Mouse (Mus musculus) liver, adult (tissue): ENCODE results near the gene Ajm1.

Experiments used
- GATA4 ChIP-seq: IDR thresholded peaks from 2 replicates; pipeline ENCODE4 v1.6.1; 2014; ENCODE audit warnings: mild to moderate bottlenecking, low read length; ENCODE audit not compliant: insufficient replicate concordance

The Ajm1 gene

DNA sequence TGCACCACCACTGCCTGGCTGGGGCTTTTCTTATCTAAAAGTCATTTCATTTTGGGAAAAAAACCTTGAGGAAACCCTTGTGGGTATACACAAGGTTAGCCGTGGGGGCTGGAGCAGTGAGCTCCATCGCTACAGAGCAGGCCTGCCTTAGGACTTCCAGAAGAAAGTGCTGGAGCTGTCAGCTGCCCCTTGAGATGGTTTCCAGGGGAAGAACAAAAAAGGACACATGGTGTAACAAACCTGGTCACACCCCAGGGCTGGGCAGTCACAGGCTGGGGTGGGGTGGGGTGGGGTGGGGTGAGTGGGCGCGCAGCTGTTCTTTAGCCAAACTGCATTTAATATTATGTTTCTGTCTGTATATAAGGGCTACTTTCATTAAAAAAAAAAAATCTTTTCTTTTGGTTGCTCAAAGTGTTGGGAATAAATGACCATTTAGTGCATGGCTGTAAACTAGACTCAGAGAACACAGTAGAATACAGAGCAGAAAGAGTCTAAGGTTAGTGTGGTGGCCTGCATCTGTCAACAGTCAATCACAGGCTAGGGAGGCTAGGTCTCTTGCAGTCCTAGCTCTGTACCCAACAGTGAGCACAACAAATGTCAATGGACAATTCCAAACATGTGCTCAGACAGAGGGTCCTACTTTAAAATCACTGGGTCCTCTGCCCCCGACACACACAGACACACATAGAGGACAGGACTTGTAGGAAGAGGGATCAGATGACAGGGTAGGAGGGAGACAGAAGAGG, 15.4 kb upstream of the Ajm1 start:
- TF ChIP-seq GATA4: no peak

DNA sequence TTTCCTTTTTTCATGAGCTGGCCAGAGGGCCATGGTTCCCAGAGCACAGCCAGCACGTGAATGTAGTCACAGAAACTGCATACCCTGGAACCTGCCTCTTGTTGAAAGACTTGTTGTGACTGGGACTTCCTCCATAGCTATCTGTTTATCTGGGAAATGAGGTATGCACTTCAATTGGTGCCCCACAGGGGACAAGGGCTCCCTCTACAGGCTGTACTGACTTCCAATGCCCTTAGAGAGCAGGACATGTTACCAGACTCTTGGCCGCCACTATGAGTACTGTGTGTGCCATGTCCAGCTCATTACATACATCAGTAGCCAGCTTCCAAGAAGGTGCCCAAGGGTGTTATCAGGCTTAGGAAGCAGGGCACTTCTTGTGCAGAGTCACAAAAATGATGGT, 10.3 kb upstream of the Ajm1 start:
- no peak for TF ChIP-seq GATA4

DNA sequence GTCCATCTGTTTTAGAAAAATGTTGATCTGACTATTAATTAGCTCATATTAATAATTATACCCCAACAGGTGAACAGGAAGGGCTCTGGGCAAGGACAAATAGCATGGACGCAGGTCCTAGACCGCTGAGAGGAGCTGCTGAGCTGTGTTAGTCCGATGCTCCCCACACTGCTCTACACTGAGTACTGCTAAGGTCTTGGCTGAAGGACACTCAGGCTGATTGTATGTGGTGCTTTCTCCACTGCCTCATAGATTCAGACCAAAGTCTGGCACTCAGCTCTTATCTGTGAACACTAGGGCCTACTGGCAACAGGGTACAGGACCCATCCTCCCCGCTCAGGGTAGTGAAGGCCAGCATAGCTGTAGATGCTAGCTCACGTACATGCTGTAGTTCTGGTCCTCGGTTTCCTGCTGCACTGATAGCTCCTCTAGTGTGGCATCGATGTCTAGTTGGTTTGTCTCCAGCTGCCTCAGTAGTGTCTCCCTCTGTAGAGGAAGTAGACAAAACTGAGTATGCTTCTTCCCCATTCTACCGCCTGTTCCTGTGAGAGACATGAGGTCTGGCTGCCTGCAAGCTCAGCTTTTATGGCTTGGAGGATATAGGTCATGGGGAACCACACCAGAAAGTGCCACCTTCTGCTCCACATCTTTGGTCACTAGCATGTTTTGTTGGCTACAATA, 6.8 kb upstream of the Ajm1 start:
- TF ChIP-seq GATA4: no peak

DNA sequence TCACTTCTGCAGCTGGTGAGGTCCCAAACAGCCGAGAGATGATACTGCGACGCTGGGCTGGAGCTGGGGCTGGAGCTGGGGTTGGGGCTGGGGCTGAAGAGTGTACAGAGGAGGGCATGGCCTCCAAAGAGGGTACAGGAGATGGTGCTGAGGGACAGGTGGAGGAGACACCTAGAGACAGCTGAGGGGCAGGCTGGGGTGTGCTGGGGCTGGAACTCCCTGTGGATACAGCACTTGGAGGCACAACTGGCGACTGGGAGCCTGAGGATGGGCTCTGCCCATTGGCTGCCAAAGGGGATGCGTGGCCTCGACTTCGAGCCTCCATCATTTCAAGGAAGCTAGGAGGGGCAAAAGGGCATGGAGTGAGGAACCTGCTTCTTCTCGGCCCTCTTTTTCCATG, 5.7 kb upstream of the Ajm1 start:
- TF ChIP-seq GATA4: no peak

DNA sequence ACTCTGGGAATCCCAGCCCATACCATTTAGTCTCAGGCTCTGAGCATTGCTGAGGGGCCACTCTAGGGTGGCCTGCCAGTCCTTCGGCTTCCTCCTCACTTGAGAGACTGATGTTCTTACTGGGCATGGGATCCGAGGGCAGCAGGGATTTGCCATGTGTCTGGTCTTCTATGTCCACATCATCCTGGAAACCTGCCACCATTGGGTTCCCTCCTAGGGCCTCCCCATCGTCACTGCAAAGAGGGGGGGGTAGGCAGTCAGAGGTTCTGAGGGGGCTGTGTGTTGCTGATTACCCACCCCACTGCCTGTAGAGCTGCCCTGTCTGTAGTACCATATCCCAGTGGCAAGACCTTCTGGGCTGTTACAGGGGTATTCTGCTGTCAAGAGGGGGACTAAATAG, 4.0 kb upstream of the Ajm1 start:
- no peak for TF ChIP-seq GATA4

DNA sequence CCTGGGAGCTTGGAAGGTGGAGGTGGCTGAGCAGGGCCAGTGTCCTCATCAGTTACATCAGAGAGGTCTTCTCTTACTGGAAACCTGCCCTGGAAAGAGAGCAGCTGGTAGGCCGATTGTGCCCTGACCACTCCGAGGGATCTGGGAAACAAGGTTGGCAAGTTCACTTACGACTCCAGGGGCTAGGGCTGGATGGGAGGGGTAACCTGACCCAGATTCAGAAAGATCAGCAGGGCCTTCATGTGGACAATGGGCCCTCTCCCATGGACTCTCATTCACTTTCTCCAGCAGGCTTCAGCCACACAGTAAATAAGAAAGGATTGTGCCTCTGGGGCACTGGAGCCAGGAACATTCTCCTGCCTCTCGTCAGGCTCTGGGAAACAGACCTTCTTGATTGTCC, 3.3 kb upstream of the Ajm1 start:
- TF ChIP-seq GATA4: no peak

DNA sequence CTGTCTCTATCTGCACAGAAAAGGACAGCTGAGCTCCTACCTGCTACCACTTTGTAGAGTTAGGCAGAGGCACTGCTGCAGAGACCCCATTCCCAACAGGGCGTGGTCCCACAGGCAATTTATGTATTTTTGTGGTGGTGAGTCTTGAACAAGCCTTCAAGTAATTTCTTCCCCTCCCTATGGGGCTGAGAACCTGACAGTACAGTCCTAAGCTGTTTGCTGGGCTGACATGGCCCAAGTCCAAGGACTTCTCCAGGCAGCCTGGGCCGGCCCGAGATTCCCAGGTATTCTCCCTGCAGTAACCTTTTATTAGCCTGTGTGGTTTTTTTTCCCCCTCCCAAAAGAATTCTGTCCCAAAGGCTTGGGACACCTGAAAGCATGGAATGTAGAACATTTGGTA, 2.6 kb upstream of the Ajm1 start:
- no peak for TF ChIP-seq GATA4

DNA sequence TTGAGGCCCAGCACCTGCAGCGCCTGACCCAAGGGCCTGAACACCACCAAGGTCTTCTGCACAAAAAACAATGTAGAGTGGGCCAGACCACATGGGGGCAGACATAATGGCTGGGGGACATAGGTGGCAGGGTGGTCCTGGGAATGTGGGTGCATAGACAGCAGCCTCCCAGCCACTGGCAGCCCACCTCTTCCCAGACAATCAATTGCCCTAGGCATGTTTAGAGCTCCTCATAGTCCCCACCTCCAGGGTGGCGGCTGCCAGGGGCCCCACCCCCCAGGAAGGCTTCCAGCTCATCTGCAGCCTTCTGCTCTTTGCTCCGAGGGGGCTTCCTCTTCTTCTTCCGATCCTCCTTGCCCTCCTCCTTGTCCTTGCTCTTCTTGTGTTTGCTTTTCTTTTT, 2.0 kb upstream of the Ajm1 start:
- no peak for TF ChIP-seq GATA4

DNA sequence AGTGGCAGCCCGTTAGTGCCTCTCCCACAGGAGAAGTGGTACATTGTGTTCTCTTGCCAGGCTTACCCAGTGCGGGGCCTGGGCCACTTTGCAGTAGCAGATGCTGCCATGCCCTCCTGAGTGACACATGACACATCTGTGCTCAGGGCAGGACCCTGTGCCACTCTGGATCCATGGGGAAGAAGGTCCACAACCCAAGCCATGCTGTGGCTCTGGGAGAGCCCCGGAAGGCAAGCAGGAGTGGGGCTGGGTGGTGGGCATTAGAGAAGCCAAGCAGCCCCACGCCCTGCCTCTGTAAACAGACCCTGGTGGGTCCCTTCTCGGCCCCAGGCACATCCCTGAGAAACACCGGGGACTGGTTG, 1.5 kb upstream of the Ajm1 start:
- TF ChIP-seq GATA4: no peak

DNA sequence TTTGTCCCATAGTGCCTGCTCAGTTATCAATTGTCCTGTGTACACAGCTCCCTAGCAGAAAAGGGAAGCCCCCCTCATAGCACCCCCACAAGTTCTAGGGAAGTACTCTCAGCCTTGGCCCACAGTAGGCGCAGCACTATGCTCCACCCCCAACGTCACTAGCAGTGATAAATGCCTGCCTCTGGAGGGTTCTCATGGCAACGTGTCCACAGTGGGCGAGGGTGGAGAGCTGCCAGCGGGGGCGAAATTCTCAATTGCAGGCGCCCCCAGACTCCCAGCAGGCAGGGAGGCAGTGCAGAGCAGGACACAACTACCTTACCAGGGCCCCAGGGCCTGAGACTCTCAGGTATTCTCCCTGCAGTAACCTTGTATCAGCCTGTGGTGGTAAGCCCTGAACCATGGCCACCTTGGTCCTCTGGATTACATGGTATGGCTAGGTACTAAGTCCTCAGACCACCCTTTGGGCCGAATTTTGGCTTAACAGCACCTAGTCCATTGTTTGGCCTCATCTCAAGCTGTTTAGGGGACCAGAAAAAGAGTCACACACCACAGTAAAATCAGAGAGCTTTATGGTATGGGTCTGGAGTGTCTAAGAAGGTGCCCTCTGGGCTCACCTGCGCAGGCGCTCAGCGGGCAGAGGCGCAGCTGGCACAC, 1.0 kb upstream of the Ajm1 start:
- no peak for TF ChIP-seq GATA4

DNA sequence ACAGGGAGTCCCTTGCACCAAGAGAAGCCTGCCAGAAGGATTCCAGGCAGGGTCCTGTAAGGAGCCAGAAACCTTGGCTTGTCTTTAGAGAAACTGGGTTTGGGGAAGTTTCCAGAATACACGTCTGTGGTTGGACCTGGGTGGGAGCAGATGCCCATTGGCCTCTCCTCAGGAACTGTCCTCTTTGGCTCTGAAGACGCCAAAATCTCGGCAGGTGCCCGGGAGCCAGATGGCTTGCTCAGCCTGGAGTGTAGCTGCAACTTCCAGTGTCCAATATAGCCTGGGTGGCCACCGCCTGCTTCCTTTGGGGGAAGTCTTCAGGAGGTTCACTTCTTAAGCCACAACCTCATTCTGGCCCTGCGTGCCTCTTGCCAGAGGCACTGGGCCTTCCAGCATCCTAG, 344 bp upstream of the Ajm1 start:
- TF ChIP-seq GATA4: no peak

DNA sequence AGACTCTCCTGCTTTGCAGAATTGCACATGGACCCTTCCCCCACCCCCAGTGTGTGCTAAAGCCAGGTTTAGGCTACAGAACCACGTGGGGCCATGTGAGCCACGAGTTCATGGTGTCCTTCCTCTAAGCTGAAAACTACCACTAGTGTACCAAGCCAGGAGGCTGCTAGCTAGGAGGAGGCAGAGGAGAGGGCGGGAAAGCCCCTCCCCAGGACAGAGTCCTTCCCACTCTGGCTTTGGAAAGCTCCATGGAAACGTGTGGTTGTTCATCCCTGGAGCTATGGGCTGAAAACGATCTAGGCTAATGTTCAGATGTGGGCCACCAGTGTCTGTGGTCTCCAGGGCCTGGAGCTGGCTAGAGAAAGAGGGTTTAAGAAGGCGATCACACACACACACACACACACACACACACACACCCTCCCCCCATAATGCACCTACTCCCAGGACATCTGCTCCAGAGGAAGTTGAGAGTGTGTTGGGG, 896 bp downstream of the Ajm1 start:
- TF ChIP-seq GATA4: no peak

DNA sequence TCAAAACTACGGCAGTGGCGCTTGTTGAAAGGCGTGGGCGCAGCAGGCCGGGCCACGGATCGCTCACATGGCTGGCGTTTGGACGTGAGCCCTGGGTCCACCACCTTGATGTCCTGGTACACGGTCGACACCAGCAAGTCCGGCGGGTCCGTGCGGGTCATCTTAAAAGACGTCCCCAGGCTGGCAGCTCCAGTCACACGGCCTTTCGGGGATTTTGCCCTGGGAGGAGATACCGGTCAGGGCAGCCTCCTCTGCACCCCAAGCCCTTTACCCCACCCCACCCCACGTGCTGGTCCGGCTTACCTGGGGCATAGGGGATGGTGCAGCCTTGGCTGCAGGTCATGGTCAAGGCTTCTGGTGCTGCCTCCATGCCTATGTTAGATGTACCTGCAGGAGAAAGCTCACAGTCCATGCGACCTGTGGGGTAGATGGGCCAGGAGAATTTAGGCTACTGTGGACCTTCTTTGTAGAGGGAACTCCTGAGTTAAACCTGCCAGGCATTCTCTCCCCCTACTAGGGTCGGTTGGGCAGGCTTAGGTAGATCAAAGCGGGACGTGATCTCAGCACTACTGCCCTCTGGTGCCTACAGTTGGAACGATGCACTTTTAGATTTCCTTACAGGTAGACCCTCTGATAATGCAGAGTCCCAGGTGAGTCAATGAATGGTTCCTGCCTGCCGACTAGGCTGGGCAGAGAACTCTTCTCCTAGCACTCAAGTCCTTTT, 1.7 kb downstream of the Ajm1 start:
- TF ChIP-seq GATA4: no peak

DNA sequence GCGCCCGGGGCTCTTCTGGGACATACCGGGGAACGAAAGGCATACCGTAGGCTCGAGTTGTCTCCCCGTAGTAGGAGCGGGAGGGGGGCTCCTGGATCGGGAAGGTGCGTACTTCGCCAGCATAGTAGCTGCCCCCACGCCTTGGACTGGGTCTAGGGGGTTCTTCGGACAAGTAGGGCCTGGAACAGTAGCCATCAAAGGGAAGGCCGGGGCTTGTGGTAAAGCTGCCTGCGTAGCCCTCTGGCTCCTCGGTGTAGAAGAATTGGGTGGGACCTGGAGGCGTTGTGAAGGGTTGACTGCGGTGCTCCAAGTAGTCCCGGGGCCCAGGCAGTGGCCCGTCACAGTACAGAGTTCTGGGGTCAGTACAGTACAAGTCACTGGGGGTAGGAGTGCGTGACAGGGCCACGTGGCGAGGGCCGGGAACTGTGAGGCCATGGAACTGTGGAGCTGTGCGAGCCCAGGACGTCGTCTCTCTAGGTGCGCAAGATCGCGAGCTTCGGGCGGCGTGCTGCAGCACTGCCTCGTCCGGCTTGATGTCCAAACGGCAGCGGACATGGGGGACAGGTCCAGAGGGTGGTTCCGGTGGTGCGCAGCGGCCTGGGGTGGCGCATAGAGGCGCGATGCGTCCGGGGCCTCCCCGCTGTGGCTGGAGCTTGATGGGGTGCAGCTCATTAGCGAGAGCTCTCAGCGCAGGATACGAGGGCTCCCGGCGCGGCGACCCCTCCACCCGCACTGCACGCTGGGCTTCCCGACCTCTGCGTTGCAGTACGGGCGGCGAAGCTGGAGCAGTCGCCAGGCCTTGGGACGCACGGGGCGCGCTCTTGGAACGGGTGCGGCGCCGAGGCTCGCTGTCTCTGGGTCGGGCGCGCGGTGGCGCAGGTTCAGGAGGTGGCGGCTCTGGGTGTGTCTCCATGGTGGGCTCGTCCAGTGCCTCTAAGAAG, 2.5 kb downstream of the Ajm1 start:
- no peak for TF ChIP-seq GATA4
